Mouse (Mus musculus) right cerebral cortex, adult 18-20 months (tissue): ENCODE data around the gene Tent4b.
A peak's percentile ranks its signal among the peaks of the same experiment; 100 is the strongest.

Source experiments
- DNase-seq: peaks from one replicate; pipeline ENCODE4 v3.0.0; 2022; ENCODE audit warnings: mixed read lengths

Tent4b gene

DNA sequence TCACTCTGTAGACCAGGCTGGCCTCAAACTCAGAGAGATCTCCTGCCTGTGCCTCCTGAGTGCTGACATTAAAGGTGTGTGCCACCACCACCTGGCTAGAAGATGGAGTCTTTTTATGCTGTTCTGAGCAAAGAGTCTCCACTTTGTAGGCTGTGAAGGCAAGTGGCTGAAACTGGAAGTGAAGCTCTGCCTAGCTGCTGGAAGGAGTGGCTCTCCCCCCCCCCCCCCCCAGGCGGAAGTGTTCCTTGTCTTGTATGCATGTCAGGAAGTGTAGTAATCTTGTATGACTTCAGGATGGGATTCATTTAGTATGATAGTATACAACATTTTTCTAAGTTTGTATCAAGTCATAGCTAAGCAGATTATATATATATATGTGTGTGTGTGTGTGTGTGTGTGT is 29.8 kb downstream of the Tent4b start:
- no peak for DNase-seq

DNA sequence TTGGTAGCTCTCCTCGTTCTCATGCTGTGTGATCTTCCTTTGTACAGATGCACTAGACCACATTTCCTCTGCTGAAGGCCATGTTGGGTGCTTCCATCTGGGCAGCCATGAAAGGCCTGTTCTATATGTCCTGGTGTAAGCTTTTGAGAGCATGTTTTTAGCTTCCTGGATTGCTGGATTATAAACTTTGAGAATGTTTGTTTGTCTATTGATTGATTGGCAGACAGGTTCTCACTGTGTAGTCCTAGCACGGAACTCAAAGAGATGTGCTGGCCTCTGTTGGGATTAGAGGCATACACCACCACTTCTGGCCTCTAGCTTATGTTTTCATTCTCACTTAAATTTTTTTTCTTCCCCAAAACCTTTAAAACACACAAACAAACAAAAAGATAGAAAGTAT is 37.7 kb downstream of the Tent4b start:
- DNase-seq = no peak

DNA sequence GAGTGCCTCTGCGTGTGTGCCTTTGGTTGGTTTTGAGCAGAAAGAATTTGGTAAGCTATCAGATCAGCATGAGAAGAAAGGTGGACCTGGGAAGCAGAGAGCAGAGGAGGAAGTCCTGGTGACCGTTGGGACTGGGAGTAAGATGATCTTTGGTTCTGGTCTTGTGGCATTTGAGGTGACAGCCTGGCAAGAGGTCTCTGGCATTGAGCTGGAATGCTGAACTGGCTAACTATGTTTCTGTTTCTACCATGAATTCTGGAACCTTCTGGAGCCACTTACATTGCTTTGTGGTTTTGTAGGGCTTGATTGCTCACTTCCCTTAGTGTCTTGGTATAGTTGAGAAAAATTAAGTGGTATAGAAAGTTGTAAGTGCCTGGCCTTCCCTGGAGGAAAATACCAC is 38.6 kb downstream of the Tent4b start:
- no peak for DNase-seq

DNA sequence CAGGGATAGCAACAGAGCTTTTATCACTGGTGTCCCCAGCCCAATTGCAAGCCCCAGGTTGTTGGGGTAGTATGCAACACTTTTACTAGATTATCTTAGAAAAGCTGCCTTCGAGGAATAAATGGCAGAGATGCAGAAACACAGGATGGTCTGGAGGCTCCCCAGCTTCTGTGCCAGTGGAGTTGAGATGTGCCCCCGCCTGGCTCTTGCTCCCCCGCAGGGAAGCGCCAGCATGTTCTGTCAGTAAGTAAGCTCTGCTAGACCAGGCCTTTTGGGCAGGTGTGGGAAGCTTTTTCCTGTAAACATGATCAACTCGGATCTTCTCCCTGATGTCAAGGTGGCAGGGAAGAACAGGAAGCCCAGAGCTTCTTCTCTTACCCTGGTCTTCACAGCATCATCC is 40.3 kb downstream of the Tent4b start:
- DNase-seq = no peak

DNA sequence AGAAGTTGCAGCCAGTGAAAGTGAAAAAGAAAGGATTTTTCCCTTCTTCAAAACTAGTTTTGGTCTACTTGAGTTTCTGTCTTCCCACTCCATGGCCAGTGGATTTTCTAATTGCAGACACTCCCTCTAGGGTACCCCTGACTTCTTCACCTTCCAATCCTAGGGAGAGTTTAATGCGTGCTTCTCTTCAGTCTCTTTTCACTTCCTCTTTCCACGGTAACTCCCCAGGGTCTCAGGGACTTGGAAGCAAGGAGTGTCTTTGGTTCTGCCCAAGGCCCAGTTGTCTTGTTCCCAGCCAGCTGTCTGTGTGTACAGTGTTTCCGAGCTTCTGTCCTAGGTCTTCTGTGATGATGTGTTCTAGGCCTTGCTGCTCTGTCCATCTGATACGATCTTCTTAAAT is 42.9 kb downstream of the Tent4b start:
- no peak for DNase-seq

DNA sequence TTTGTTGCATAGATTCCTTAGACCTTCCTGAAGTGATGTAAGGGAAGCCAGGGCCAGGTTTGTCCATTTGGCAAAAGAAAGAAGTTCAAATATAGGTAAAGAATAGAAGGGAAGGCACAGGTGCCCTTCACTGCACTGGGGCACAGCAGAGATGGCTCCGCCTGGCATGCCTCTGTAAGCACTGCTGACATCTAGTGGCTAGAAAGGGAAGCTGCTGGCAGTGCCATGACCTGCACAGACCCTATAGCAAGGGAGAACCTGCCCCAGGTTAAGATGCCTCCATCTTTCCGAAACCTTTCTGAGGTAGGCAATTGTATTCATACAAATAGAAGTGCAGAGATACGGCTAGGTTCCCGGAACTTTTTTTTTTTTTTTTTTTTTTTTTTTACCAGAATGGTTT is 45.3 kb downstream of the Tent4b start:
- peak; percentile 32 for DNase-seq

DNA sequence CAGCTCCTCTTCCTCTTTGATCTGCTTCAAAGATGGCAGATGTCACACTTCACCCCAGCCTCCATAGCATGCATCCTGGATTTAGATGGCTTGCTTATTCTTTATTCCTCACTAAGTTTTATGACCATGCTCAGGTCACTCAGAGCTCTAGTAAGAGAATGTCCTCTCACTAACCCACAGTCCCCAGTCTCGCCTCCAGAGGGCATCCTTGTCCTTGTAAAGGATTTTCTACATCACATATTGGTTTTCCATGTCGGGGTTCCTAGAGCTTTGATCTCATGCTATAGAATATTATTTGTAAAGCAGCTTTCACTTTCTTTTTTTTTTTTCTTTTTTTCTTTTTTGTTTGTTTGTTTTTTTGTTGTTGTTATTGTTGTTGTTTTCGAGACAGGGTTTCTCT is 53.8 kb downstream of the Tent4b start:
- no peak for DNase-seq

DNA sequence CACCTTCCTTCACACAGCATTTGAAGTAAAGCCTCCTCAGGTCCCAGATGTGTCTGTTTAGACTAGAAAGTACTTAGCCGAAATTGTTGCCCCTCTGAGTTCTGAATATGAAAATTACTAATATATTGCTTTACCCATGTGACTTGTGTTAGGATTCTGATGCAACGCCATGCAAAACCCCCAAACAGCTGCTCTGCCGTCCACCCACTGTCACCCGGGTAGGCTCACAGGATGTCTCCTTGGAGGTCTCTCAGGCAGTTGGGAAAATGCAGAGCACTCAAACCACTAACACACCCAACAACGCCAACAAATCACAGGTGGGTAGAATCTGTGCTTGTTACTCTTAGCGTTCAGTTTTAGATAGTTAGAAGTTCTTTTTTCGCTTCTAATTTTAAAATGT is 55.9 kb downstream of the Tent4b start:
- DNase-seq = no peak

DNA sequence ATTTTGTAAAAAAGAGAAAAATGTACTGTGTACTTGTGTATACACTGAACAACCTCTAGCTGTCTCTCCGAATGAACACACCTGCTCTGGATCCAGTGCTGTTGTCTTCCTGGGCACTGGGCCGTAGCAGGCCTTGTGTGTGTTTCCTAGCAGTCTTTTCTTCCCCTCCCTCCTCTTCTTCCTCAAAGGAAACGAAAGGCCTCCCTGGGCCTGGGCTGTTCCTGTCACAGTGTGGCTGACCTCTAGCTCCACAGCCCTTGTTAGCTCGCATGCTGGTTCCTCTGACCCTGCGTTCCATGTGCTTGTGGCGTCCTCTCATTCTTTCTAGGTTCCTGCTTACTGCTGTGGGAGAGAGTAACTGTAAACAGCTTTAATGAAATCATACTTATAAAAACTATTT is 59.0 kb downstream of the Tent4b start:
- DNase-seq = no peak

DNA sequence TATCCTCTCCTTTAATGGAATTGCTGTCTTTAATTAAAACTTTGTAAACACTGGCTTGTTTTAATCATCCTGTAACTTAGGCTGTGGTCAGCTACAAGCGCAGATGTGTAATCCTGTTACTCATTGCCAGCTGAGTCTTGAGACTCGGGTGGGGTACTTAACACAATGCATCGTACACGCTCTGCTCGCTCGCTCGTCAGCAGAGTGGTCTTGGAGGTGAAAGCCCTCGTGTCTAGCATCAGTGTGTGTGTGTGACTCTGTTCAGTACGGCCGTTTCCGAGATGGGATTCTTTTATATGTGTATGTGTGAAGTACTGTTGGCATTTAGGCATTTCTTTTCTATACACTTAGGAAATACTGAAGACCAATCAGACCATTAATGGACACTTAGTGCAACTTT is 59.5 kb downstream of the Tent4b start:
- DNase-seq = no peak

DNA sequence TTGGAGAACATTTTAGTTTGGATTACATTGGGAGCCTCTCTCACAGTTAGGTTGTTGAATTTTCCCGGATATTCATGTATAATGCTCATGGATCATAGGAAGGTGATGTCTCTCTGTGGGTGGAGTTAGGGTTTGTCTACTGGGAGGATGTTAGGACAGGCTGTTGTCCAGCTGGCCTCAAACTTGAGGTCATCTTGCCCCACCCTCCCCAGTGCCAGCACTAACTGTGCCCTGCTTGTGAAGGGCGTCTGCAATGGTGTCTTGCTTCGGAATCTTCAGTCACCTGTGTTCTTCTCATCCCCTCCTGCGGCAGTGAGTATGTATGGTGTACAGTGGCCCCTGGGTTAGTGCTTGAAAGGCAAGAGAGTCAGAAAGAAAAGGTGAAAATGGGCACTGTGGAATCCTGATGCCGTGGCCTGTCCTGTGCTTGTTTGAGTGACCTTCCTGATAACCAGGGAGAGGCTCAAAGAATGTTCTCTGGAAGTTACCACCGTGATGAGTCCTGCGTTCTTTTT is 61.5 kb downstream of the Tent4b start:
- no peak for DNase-seq

DNA sequence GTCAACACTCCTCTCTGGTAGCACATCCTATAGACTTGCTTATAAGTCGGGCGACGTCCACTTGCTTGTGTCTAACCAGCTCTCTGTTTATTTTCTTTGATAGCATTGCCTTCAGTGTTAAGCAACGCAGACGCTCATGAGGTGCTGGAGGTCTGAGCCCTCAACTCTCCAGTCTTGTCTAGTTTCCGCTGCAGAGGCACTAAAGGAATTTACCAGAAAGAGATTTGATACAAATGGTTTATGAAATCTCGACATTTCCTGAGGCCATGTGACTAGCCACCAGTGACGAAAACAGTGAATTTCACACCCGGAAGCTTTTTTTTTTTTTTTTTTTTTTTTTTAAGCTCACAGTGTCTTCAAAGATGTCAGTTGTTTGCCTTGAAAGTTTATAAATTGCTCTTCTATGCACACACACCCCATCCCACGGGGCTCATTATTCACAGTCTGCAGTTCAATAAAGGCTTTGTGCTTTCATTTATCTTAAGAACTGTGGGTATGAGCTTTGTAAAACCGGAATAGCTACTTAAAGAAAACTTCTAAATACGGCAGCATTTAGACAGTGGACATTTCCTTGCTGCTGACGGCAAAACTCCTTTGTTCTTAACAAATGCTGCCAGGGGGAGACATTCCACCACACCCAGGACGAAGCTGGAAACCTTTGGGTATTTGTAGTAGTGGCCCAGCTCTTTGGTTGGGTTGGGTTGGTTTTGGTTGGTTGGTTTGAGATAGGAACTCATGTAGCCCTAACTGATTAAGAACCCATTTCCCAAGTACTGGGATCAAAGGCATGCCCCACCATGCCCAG is 64.0 kb downstream of the Tent4b start:
- DNase-seq = no peak

DNA sequence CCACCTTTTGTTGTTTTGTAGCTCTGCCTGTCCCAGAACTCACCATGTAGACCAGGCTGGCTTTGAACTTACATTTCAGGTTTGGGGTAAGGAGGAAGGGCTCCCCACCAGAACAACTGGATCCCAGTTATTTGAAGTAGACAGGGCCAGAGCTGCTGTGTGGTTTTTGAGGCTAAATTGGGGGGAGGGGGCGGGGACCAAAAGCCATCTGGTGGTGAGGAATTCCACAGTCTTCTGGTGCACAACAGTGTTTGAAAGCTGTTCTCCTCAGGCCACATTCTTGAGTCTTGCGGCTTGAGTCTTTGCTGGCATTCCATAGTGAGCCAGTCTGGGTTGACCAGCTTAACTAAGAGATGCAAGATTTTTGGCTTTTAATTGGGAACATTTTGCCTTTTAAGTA is 66.5 kb downstream of the Tent4b start:
- DNase-seq = no peak

DNA sequence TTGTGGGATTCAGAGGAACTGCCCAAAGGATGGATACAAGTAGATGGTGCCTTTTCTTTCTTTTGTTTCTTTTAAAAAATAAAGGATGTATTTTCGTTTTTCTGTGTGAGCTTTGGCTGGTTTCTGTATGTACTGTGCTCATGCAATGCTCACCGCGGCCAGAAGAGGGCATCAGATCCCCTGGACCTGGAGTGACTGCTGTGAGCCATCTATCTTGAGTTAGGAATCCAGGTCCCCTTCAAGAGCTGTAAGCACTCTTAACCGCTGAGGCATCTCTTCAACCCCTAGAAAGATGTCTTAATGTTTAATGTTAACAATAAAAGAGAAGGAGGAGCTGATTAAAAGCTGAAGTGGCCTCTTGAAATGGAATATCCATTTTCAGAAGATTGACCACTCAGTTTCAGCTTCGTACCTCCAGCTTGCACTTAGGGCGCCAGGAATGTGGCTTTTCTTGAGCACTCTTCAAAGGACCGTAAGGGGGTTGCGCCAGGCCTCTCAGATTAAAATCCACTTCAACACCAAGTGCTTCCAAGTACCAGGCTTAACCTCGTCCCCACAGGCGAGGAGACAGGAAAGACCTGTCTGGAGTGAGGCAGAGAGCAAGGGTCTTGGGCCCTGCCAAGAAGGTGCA is 67.3 kb downstream of the Tent4b start:
- peak; percentile 70 for DNase-seq

DNA sequence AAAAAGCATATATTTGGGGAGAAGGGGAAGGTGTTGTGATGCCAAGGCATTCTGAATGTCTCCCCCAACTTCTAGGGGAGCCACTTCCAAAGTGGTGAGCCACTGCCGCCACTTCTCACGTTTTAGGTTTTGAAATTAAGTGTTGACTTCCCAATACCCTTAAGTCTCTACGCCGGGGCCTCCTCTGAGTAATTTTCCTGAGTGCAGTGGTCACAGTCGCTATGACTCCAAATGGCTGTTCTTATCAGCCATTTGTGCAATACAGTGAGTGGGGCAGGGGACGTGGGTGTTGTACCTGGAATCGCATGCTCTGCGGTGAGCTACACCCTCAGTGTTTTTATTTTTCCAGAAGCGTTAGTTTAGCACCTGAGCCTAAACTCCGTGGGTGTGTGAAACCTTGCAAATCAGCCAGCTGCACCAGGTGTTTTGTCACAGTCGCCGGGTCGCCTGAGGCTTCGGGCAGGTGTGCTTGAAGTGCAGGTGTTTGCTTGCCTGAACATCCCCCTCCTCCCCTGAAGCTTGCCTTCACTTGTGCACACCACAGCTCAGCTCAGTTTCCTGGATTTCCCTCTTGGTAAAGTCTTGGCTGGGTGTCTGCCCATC is 67.9 kb downstream of the Tent4b start:
- no peak for DNase-seq

DNA sequence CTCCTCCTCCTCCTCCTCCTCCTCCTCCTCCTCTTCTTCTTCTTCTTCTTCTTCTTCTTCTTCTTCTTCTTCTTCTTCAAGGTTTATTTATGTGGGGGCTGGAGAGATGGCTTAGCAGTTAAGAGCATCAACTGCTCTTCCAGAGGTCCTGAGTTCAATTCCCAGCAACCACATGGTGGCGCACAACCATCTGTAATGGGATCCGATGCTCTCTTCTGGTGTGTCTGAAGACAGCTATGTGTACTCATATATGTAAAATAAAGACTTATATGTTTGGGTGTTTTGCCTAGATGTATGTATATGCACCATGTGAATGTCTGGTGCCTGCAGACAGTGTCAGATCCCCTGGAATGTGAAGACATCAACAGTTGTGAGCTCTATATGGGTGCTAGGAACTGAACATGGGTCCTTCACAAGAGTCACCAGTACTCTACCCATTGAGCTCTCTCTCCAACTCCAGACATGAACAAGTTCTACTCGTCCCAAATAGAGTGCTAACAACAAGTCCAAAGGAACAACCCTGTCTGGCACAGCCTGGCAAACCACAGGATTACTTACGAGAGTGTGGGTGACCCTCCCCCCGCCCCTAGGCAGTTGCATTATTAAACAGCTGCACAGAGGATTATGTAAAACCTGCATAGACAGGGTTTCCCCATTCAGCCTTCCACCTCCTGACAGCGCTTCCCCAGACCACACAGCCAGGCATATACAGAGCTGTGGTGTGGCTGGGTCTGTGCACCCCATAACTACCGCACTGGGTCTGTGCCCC is 70.3 kb downstream of the Tent4b start:
- DNase-seq = no peak

DNA sequence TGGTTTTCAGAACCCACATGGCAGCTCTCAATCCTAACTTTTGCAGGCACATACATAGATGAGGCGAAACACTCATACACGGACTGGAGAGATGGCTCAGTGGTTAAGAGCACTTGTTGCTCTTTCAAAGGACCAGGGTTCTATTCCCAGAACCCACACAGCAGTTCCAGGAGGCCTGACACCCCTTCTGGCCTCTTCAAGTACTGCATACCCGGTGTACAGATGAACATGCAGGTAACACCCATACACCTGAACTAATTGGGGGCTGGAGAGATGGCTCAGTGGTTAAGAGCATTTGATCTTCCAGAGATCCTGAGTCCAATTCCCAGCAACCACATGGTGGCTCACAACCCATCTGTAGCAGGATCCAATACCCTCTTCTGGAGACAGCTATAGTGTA is 71.1 kb downstream of the Tent4b start:
- DNase-seq = no peak

DNA sequence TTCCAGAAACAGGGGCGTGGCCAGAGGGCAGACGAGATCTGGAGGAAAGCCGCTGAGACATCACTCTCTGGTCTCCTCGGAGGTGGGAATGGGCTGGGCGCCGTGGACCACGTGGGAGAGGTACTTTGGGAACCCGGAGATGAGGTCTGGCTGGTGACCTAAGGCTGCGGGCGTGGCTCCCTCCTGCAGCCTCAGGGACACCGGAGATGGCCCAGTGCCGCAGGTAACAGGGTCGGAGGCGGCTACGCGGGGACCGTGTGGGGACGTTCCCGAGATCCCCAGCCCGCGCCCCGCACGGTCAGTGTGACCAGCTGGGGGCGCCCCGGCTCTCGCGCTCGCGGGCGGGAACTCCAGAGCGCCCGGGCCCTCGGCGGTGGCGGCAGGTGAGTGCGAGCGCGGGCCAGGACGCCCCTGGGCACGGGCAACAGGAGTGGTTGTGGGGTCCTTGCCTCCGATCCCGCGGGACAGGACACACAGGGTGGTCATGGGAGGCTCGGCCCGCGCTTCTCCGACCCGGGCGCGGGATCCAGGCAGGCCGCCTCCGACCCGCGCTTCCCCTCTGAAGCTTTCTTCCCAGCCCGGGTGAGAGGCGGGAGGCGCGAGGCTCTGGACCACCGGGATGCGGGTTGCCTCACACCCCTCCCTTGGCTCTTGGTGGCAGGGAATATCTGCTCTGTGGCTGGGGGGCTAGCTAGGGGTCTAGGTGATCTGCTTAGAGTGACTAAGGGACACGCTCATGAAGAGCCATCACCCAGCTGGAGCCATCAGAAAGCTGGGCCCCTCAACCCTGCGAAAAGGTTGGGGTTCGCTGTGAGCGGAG is 73.4 kb downstream of the Tent4b start, which contains the start of gene Adcy7:
TSS of gene Adcy7 (plus strand) at position 173 of the 820 bp plus-strand sequence.
- DNase-seq = peak; percentile 18

DNA sequence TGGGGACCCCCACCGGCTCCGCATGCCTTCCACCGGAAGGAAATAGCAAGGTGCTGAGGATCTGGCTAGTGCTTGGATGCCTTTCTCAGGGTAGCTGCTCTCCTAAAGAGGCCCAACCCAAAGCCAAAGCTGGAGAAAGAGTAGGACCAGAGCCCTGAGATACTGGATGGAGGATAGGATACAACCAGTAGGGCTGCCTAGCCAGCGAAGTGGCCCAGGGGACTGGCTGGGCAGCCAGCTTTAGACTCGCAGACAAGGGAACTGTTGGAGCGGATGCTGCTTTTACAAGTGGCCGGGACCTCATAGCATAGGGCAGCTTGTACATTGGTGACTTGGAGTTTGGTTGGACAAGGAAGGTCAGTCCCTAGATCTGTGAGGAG is 74.0 kb downstream of the Tent4b start:
- DNase-seq = no peak

DNA sequence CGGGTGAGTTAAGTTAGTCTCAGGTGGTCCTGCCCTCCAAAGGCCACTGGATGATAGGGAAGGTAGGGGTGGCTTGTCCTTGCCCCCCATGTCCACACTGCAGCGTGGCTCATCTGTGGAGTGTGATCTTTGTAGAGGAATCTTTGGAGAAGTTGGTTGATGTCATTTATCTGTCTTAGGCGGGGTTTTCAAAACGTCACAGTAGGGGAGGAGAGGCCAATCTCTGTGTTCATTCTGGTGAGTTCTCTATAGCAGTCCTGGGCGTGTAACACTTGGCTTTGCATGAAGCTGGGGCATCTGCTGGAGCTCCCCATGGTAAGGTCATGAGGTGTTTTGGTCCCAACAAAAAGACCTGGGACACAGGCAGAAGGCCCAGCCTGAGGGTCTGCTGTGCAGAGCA is 75.1 kb downstream of the Tent4b start:
- no peak for DNase-seq

DNA sequence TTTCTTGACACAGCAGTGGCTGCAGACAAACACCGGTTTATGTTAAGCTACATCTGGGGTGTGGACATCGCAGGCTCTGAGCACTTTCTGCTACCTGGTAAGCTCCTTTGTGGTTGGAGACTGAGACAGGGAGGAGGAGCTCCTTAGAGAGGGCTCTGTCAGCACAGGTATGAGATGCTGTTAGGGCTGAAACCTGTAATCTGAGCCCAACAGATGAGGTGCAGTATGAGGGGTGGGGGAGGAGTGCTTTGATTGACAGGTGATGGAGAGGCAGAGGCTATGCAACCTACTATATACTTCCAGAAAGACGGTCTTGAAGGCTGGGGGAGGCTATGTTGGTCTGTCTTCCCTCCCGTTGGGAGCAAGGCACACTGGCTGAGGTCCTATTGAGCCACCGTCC is 80.2 kb downstream of the Tent4b start:
- no peak for DNase-seq

DNA sequence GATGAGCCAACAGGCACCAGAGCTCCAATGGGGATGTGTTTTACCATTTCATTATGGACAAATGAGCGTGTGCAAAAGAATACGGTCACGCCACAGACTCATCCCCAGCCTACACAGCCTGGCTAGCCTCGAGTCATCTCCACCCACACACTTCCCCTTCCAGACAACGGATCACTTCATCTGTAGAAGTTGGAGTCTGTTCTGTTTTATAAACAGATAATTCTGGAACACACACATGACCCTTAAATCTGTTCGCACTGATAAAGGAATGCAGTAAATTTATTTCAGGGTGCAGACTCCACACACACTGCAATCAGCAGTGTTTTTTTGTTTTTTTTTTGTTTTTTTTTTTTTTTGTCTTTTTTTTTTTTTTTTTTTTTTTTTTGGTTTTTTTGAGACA is 80.7 kb downstream of the Tent4b start:
- no peak for DNase-seq
